Mouse (Mus musculus) myocyte (in vitro differentiated cells): ENCODE measurements around the gene Cox15. TPM values are rescaled to one million over a fixed set of nuclear protein-coding genes. Genes with fewer than 3 reads are reported as not detected.

Experiments used
- H3K27me3 ChIP-seq: one replicate; pipeline ENCODE4 v1.6.1; 2011; ENCODE audit not compliant: control insufficient read depth, insufficient read depth, insufficient read length
- H3K36me3 ChIP-seq: one replicate; pipeline ENCODE4 v1.6.1; 2011; ENCODE audit not compliant: control insufficient read depth, insufficient read depth
- H3K4me2 ChIP-seq: one replicate; pipeline ENCODE4 v1.6.1; 2011; ENCODE audit warnings: low read depth, control low read depth
- H3K4me3 ChIP-seq: one replicate; pipeline ENCODE4 v1.5.1; 2011; ENCODE audit warnings: mild to moderate bottlenecking, control low read depth, moderate library complexity
- H3K79me2 ChIP-seq: one replicate; pipeline ENCODE4 v1.6.1; 2011; ENCODE audit not compliant: control insufficient read depth, insufficient read depth
- H3ac ChIP-seq: one replicate; pipeline ENCODE4 v1.6.1; 2011; ENCODE audit not compliant: control insufficient read depth, insufficient read length
- CEBPB ChIP-seq: IDR thresholded peaks from 2 replicates; pipeline ENCODE4 v1.6.1; 2011; ENCODE audit warnings: mild to moderate bottlenecking, moderate library complexity; ENCODE audit not compliant: poor library complexity, insufficient read depth, severe bottlenecking
- E2F4 ChIP-seq: IDR thresholded peaks from one replicate; pipeline ENCODE4 v1.6.1; 2011; ENCODE audit warnings: mild to moderate bottlenecking, control low read depth, moderate library complexity; ENCODE audit not compliant: insufficient read depth
- MAX ChIP-seq: IDR thresholded peaks from one replicate; pipeline ENCODE4 v1.6.1; 2011; ENCODE audit warnings: low read depth, mild to moderate bottlenecking, control low read depth
- MYOD1 ChIP-seq, 3 experiments: IDR thresholded peaks; one replicate each; pipeline ENCODE4 v1.6.1; 2011; ENCODE audit warnings: control low read depth in 2 of 3, low read depth in 2 of 3, mild to moderate bottlenecking in 2 of 3, moderate library complexity in 1 of 3; ENCODE audit not compliant: insufficient read length in 2 of 3, control insufficient read depth in 1 of 3
- MYOG ChIP-seq, 3 experiments: IDR thresholded peaks; one replicate each; pipeline ENCODE4 v1.6.1; 2011; ENCODE audit warnings: control low read depth in 2 of 3, low read depth in 2 of 3, mild to moderate bottlenecking in 2 of 3; ENCODE audit not compliant: insufficient read length in 2 of 3, control insufficient read depth in 1 of 3, insufficient read depth in 1 of 3
- POLR2A ChIP-seq: IDR thresholded peaks from one replicate; pipeline ENCODE4 v1.6.1; 2011; ENCODE audit warnings: low read depth, mild to moderate bottlenecking, control low read depth, moderate library complexity; ENCODE audit not compliant: insufficient read length
- POLR2AphosphoS2 ChIP-seq: IDR thresholded peaks from one replicate; pipeline ENCODE4 v1.6.1; 2011; ENCODE audit warnings: low read depth, control low read depth; ENCODE audit not compliant: insufficient read length
- REST ChIP-seq: IDR thresholded peaks from one replicate; pipeline ENCODE4 v1.6.1; 2011; ENCODE audit warnings: mild to moderate bottlenecking, control low read depth, moderate library complexity; ENCODE audit not compliant: insufficient read depth, insufficient read length
- SRF ChIP-seq: IDR thresholded peaks from one replicate; pipeline ENCODE4 v1.6.1; 2011; ENCODE audit warnings: low read depth; ENCODE audit not compliant: control insufficient read depth, insufficient read length
- TCF12 ChIP-seq: IDR thresholded peaks from one replicate; pipeline ENCODE4 v1.6.1; 2011; ENCODE audit warnings: mild to moderate bottlenecking, control low read depth; ENCODE audit not compliant: poor library complexity, insufficient read depth, severe bottlenecking
- TCF3 ChIP-seq: IDR thresholded peaks from one replicate; pipeline ENCODE4 v1.6.1; 2011; ENCODE audit warnings: low read depth, control low read depth; ENCODE audit not compliant: insufficient read length
- USF1 ChIP-seq: IDR thresholded peaks from one replicate; pipeline ENCODE4 v1.6.1; 2011; ENCODE audit warnings: low read depth, mild to moderate bottlenecking, control low read depth, moderate library complexity
- polyA plus RNA-seq: library from polyadenylated mRNA; unstranded; fragments of >200 nt; fragmentation: generic; extraction: Trizol; gene quantifications from one replicate; pipeline ENCODE4 v1.2.1, GENCODE M21; 2012; ENCODE audit warnings: missing spikeins

Gene Cox15
- polyA plus RNA-seq = 11.5 TPM

DNA sequence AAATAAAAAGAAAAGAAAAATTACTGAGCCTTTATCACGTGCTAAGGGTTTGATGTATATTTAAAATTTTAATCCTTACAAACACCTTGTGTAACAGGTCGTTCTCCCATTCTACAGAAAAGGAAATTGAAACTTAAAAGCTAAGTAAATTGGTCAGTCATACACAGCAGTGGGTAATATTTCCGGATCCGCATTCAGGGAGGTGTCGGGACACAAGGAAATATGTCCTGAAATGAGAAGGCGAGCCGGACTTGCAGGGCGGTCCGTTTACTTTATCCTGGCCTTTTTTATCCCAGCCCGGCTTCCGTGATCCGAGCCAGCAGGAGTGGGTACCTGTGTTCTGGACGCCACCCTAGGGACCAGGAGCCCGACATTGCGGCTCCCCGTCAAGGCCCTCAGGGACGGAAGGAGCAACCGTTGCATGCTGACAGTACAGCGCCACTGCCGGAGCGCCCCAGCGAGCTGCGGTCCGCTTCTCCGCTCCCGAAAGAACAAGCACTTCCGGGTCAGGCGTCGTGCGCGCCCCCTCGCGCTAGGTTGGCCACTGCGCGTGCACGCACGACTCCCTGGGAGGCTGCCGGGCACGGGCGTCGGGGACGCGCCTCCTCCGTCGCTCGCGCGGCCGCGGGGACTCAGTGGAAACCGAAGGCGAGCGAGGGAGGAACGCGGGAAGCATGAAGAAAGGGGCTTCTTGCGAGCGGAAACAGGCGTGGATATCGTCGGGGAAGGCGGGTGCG is at the start of gene Cox15, which contains the start of gene Cutc:
Cox15 (minus strand) TSS at position 512 of the 737 bp plus-strand sequence.
Cutc (plus strand) TSS at position 508 of the 737 bp plus-strand sequence.
- Histone ChIP-seq H3K27me3 (no peaks in the 10 kb centered on the region), H3K36me3 (peaks cover 20% of the 10 kb centered on the region), H3ac (peak within 1 kb of the TSS; percentile 49), H3K4me2 (peak within 1 kb of the TSS; percentile 87), H3K79me2 (no peaks in the 10 kb centered on the region), H3K4me3 (peak within 1 kb of the TSS; percentile 64)
- TF ChIP-seq REST = peak; percentile 39
- peak; percentile 97 for TF ChIP-seq POLR2A
- TF ChIP-seq MYOG (IDR thresholded peaks at IDR 0.05; ENCODE audit: control insufficient read depth in 1 of 3, insufficient read depth in 1 of 3, insufficient read length in 2 of 3, low read depth in 2 of 3) = peak in 1 of 3 experiments; percentile 63
- peak; percentile 97 for TF ChIP-seq POLR2AphosphoS2
- TF ChIP-seq MYOD1 (IDR thresholded peaks at IDR 0.05; ENCODE audit: control insufficient read depth in 1 of 3, insufficient read length in 2 of 3, low read depth in 2 of 3) = peak in 2 of 3 experiments; percentile 7 to 52
- TF ChIP-seq MAX = no peak
- no peak for TF ChIP-seq E2F4

DNA sequence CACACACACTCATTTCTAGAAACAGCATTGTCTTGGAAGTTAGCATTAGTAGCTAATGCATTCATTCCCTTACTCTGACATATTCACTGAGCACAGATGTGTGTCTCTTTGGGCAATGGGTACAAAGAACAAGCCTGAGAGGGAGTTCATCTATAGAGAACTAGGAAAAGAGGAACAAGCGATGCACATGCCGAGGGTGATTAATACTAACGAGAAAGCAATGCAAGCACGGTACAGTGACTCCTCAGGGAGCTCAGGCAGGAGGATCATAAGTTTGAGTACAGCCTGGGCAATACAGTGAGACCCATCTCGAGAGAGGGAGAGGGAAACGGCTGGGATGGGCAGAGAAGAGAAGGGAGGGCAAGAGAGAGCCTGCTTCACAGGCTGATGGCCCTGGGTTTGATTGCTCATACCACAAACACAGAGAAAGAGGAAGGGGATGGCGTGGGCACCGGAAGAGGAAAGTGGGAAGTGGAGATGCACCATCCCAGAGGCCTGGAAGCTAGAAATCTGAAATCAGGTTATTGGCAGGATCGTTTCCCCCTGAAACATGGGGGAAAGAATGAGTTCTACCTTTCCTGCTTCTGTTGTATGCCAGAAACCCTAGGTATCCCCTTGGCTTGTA is 48.7 kb upstream of the Cox15 start:
- no peak overlapping the region for H3ac ChIP-seq
- H3K36me3 ChIP-seq = no peaks in the 10 kb centered on the region
- no peak overlapping the region for H3K4me2 ChIP-seq
- no peak overlapping the region for H3K4me3 ChIP-seq
- no peaks in the 10 kb centered on the region for H3K79me2 ChIP-seq
- no peak for TF ChIP-seq MYOD1 (IDR thresholded peaks at IDR 0.05; ENCODE audit: control insufficient read depth in 1 of 3, insufficient read length in 2 of 3, low read depth in 2 of 3)
- TF ChIP-seq MYOG (IDR thresholded peaks at IDR 0.05; ENCODE audit: control insufficient read depth in 1 of 3, insufficient read depth in 1 of 3, insufficient read length in 2 of 3, low read depth in 2 of 3) = no peak
- no peak for TF ChIP-seq E2F4
- no peak for TF ChIP-seq CEBPB
- no peak for TF ChIP-seq REST
- no peak for TF ChIP-seq USF1
- no peak for TF ChIP-seq TCF12
- no peak for TF ChIP-seq MAX
- peaks cover 53% of the 10 kb centered on the region for H3K27me3 ChIP-seq

DNA sequence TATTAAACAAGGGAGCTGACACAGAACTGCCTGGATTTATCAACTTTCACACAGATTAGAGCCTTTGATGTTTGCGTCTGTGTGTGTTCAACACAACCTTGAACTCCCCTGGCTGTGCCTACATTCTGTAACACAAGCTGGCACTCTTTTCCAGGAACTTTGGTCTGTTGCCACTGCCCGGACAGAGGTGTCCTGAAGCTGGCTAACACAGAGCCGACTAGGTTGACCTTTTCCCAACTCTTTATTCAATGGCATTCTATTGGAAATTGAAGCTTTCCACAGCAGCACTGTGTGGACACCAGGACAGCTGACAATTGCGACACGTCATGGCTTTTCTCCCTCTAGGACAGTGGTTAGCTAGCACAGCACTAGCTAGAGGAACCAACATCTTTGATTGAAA is 44.4 kb upstream of the Cox15 start:
- no peak for TF ChIP-seq TCF12
- no peak for TF ChIP-seq TCF3
- TF ChIP-seq MAX = no peak
- no peak for TF ChIP-seq POLR2A
- TF ChIP-seq MYOD1 (IDR thresholded peaks at IDR 0.05; ENCODE audit: control insufficient read depth in 1 of 3, insufficient read length in 2 of 3, low read depth in 2 of 3) = no peak
- TF ChIP-seq MYOG (IDR thresholded peaks at IDR 0.05; ENCODE audit: control insufficient read depth in 1 of 3, insufficient read depth in 1 of 3, insufficient read length in 2 of 3, low read depth in 2 of 3) = no peak
- TF ChIP-seq REST = no peak
- no peak for TF ChIP-seq SRF
- no peak for TF ChIP-seq E2F4
- TF ChIP-seq CEBPB = no peak
- no peak for TF ChIP-seq USF1
- no peak for TF ChIP-seq POLR2AphosphoS2
- H3K4me3 ChIP-seq = no peak overlapping the region

DNA sequence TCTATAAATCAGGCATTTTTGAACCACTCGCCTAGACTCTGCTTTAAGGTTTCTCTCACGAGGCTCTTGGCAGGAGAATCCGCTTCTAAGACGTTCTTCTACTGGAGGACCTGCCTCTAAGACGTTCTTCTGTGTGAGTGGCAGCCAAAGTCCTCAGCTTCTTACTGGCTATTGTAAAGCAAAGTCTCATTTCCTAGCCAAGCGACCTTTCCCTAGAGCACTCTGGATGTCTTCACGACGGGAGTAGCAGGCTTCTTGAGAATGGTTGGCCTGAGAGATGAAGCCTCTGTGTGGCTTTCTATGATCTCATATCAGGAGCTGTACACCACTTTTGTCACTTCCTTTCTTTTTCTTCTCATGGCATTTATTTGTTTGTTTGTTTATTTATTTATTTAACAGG is 42.7 kb upstream of the Cox15 start:
- Histone ChIP-seq H3K27me3 (peaks cover 9% of the 10 kb centered on the region), H3ac (no peak overlapping the region), H3K4me2 (no peak overlapping the region), H3K36me3 (no peaks in the 10 kb centered on the region), H3K79me2 (no peaks in the 10 kb centered on the region), H3K4me3 (no peak overlapping the region)
- TF ChIP-seq CEBPB = no peak
- TF ChIP-seq USF1 = no peak
- TF ChIP-seq MAX = no peak
- TF ChIP-seq MYOG (IDR thresholded peaks at IDR 0.05; ENCODE audit: control insufficient read depth in 1 of 3, insufficient read depth in 1 of 3, insufficient read length in 2 of 3, low read depth in 2 of 3) = no peak
- TF ChIP-seq E2F4 = no peak
- no peak for TF ChIP-seq TCF12
- no peak for TF ChIP-seq POLR2A
- no peak for TF ChIP-seq SRF
- no peak for TF ChIP-seq POLR2AphosphoS2
- no peak for TF ChIP-seq MYOD1 (IDR thresholded peaks at IDR 0.05; ENCODE audit: control insufficient read depth in 1 of 3, insufficient read length in 2 of 3, low read depth in 2 of 3)
- no peak for TF ChIP-seq REST

More for the DNA sequence above, 44.4 kb upstream of the Cox15 start:
- Histone ChIP-seq H3ac (no peak overlapping the region), H3K4me2 (no peak overlapping the region), H3K36me3 (no peaks in the 10 kb centered on the region), H3K27me3 (peaks cover 21% of the 10 kb centered on the region), H3K79me2 (no peaks in the 10 kb centered on the region)
